Mouse (Mus musculus): ENCODE data around the gene Mmp9. TPM values are rescaled to one million over a fixed set of nuclear protein-coding genes. Genes with fewer than 3 reads are reported as not detected.
A peak's percentile ranks its signal among the peaks of the same experiment; 100 is the strongest.

Gene Mmp9
- polyA plus RNA-seq, 1 experiment from 2014 or later: 1.9 TPM

DNA sequence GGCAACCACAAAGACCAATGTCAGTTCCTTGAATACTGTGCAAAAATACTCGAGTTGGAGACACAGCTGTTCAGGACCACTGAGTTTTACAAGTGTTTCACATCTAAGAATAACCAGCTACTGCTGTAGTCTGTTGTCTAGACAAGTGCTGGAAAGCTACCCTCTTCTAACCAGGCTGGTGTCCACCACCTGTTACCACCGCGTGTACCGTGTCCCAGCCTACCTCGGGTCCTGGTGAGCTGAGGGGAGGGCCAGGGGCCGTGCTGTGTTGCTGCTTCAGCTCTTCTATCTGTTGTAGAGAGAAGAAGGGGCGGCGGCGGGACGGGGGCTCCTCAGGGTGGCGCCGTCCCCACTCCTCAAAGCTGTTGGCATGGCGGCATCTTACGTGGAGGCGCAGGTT is 41.5 kb upstream of the Mmp9 start:
- Histone ChIP-seq H3K27me3 (replicated peaks; ENCODE audit: control insufficient read depth, insufficient read depth, low read length) (no peaks in the 10 kb centered on the region), H3K9me3 (ENCODE audit: control insufficient read depth, low read length) (no peaks in the 10 kb centered on the region), H3K27ac (ENCODE audit: low read depth, low read length) (no peak overlapping the region), H3K4me2 (no peak overlapping the region), H3K36me3 (ENCODE audit: control insufficient read depth, insufficient read depth, low read length) (peaks cover 87% of the 10 kb centered on the region), H3K9ac (ENCODE audit: low read depth, low read length) (no peak overlapping the region), H3K4me1 (replicated peaks; ENCODE audit: control insufficient read depth, insufficient read depth, low read length) (no peaks in the 10 kb centered on the region), H3K4me3 (ENCODE audit: low read depth, low read length) (no peak overlapping the region)
- 92% methylated on average over 15 of the region's 15 CpGs for WGBS
- DNase-seq (ENCODE audit: low spot score) (no peak), ATAC-seq (replicated peaks; ENCODE audit: low FRiP score) (no peak)

DNA sequence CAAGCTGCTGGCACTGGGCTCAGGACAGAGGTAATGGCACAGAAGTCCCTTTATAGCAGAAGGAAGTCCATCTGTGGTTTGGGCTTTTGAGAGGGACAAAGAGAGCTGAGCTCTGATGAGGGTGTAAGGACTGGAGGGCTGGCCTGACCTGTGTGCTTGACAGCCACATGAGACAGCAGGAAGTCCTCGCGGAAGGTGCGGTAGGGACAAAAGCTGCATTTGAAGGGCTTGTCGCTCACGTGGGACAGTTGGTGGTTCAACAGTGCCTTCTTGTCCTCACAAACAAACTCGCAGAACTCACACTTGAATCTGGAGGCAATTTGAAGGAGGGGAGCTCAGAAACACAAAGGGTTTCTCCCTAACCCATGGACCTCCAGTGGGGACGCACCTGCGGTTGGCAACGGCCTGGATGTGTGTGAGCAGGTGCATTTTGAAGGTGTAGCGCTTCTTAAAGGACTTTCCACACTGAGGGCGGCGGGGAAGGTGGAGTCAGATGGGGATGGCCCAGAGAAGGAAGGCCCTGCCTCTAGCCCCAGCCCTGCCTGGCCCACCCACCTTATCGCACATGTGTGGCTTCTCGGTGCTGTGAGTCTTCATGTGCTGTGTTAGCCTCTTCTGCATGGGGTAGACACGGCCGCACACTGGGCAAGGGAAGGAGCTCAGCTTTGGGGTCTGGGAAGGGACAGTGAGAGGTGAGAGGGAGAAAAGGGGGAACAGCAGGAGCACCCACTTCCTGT is 40.7 kb upstream of the Mmp9 start:
- 91% methylated on average over 16 of the region's 16 CpGs for WGBS
- Histone ChIP-seq H3K4me1 (replicated peaks; ENCODE audit: control insufficient read depth, insufficient read depth, low read length) (no peaks in the 10 kb centered on the region), H3K9me3 (ENCODE audit: control insufficient read depth, low read length) (no peaks in the 10 kb centered on the region), H3K9ac (ENCODE audit: low read depth, low read length) (no peak overlapping the region), H3K4me2 (no peak overlapping the region), H3K27me3 (replicated peaks; ENCODE audit: control insufficient read depth, insufficient read depth, low read length) (no peaks in the 10 kb centered on the region), H3K36me3 (ENCODE audit: control insufficient read depth, insufficient read depth, low read length) (peaks cover 87% of the 10 kb centered on the region), H3K27ac (ENCODE audit: low read depth, low read length) (no peak overlapping the region), H3K4me3 (ENCODE audit: low read depth, low read length) (no peak overlapping the region)
- peak; percentile 60; the same call in 1 of the 2 replicates for ATAC-seq (replicated peaks; ENCODE audit: low FRiP score)
- DNase-seq (ENCODE audit: low spot score): no peak

DNA sequence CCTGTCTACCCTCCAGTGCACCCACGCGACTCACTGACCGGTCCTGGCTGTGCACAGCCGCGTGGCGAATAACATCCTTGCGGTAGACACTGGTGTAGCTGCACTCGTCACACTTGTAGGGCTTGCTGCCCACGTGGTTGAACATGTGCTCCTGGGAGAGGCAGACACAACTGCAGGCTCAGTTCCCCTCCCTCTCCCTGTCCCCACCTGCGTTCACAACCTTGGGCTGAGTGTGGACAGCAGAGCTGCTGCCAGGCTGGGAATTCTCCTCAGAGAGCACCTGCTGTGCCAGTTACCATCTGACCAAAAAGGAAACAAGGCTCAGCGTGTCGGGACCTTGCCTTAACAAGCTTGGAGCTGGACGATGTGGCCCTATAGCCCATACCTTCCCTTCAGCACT is 39.2 kb upstream of the Mmp9 start:
- H3K27ac ChIP-seq (ENCODE audit: low read depth, low read length): no peak overlapping the region
- peaks cover 4% of the 10 kb centered on the region for H3K9me3 ChIP-seq (ENCODE audit: control insufficient read depth, low read length)
- no peak overlapping the region for H3K4me2 ChIP-seq
- H3K27me3 ChIP-seq (replicated peaks; ENCODE audit: control insufficient read depth, insufficient read depth, low read length): no peaks in the 10 kb centered on the region
- no peak overlapping the region for H3K4me3 ChIP-seq (ENCODE audit: low read depth, low read length)
- peaks cover 82% of the 10 kb centered on the region for H3K36me3 ChIP-seq (ENCODE audit: control insufficient read depth, insufficient read depth, low read length)
- ATAC-seq (replicated peaks; ENCODE audit: low FRiP score): no peak
- no peak overlapping the region for H3K9ac ChIP-seq (ENCODE audit: low read depth, low read length)
- no peaks in the 10 kb centered on the region for H3K4me1 ChIP-seq (replicated peaks; ENCODE audit: control insufficient read depth, insufficient read depth, low read length)
- 92% methylated on average over 13 of the region's 13 CpGs for WGBS
- DNase-seq (ENCODE audit: low spot score): no peak

DNA sequence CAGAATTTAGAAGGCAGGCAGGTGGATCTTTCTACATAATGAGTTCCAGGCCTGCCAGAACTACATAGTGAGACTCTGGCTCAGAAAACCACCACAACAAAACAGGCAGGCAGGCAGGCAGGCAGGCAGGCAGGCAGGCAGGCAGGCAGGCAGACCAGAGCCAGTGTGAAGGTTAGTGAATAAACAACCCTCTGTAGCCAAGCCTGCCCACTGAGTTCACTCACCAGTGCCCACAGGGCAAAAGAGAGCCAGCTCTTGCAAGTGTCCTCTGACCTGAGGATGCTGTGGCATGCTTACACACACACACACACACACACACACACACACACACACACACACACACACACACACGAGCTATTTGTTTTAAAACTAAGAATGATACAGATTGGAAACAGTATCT is 37.1 kb upstream of the Mmp9 start:
- no peak overlapping the region for H3K27ac ChIP-seq (ENCODE audit: low read depth, low read length)
- DNase-seq (ENCODE audit: low spot score) (no peak), ATAC-seq (replicated peaks; ENCODE audit: low FRiP score) (no peak)
- no peaks in the 10 kb centered on the region for H3K27me3 ChIP-seq (replicated peaks; ENCODE audit: control insufficient read depth, insufficient read depth, low read length)
- no peak overlapping the region for H3K4me2 ChIP-seq
- peaks cover 5% of the 10 kb centered on the region for H3K9me3 ChIP-seq (ENCODE audit: control insufficient read depth, low read length)
- H3K9ac ChIP-seq (ENCODE audit: low read depth, low read length): no peak overlapping the region
- H3K4me1 ChIP-seq (replicated peaks; ENCODE audit: control insufficient read depth, insufficient read depth, low read length): no peaks in the 10 kb centered on the region
- 75% methylated on average over 1 of the region's 1 CpGs for WGBS
- no peak overlapping the region for H3K4me3 ChIP-seq (ENCODE audit: low read depth, low read length)
- peaks cover 86% of the 10 kb centered on the region for H3K36me3 ChIP-seq (ENCODE audit: control insufficient read depth, insufficient read depth, low read length)

DNA sequence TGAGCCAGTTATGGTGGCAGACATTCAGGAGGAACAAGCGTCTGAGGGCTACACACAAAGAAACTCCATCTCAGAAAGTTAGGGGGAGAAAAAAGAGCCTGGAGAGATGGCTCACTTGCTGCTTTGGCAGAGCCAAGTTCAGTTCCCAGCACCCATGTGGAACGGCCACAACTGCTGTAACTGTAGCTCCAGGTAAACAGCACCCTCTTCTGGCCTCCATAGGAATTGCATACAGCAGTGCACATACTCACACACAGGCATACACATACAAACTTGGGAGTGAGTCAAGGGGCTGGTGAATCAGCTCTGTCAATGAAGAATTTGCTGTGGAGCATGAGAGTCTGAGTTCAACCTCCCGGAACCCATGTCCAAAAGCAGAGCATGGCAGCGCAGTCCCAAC is 34.5 kb upstream of the Mmp9 start:
- peaks cover 69% of the 10 kb centered on the region for H3K36me3 ChIP-seq (ENCODE audit: control insufficient read depth, insufficient read depth, low read length)
- DNase-seq (ENCODE audit: low spot score) (no peak), ATAC-seq (replicated peaks; ENCODE audit: low FRiP score) (no peak)
- no peak overlapping the region for H3K27ac ChIP-seq (ENCODE audit: low read depth, low read length)
- no peak overlapping the region for H3K4me2 ChIP-seq
- no peak overlapping the region for H3K4me3 ChIP-seq (ENCODE audit: low read depth, low read length)
- peaks cover 14% of the 10 kb centered on the region for H3K4me1 ChIP-seq (replicated peaks; ENCODE audit: control insufficient read depth, insufficient read depth, low read length)
- 98% methylated on average over 4 of the region's 4 CpGs for WGBS
- H3K27me3 ChIP-seq (replicated peaks; ENCODE audit: control insufficient read depth, insufficient read depth, low read length): no peaks in the 10 kb centered on the region
- no peak overlapping the region for H3K9ac ChIP-seq (ENCODE audit: low read depth, low read length)
- H3K9me3 ChIP-seq (ENCODE audit: control insufficient read depth, low read length): peaks cover 5% of the 10 kb centered on the region

- H3K27me3 ChIP-seq (replicated peaks; ENCODE audit: control insufficient read depth, insufficient read depth, low read length): no peaks in the 10 kb centered on the region
- DNase-seq (ENCODE audit: low spot score): no peak
- 94% methylated on average over 12 of the region's 12 CpGs for WGBS
- ATAC-seq (replicated peaks; ENCODE audit: low FRiP score): no peak
- H3K9me3 ChIP-seq (ENCODE audit: control insufficient read depth, low read length): peaks cover 5% of the 10 kb centered on the region
- no peak overlapping the region for H3K9ac ChIP-seq (ENCODE audit: low read depth, low read length)
- H3K4me2 ChIP-seq: no peak overlapping the region
- H3K4me1 ChIP-seq (replicated peaks; ENCODE audit: control insufficient read depth, insufficient read depth, low read length): peaks cover 19% of the 10 kb centered on the region
- peaks cover 56% of the 10 kb centered on the region for H3K36me3 ChIP-seq (ENCODE audit: control insufficient read depth, insufficient read depth, low read length)
- no peak overlapping the region for H3K27ac ChIP-seq (ENCODE audit: low read depth, low read length)
- no peak overlapping the region for H3K4me3 ChIP-seq (ENCODE audit: low read depth, low read length)
These were observed 33.1 kb upstream of the Mmp9 start for GRCm38 (mm10) chr2:164907511-164907910.

GRCm38 (mm10) chr2:164908011-164908410 is 32.6 kb upstream of the Mmp9 start:
- Histone ChIP-seq H3K27me3 (replicated peaks; ENCODE audit: control insufficient read depth, insufficient read depth, low read length) (no peaks in the 10 kb centered on the region), H3K4me2 (no peak overlapping the region), H3K27ac (ENCODE audit: low read depth, low read length) (no peak overlapping the region), H3K4me1 (replicated peaks; ENCODE audit: control insufficient read depth, insufficient read depth, low read length) (peaks cover 20% of the 10 kb centered on the region), H3K9me3 (ENCODE audit: control insufficient read depth, low read length) (peaks cover 5% of the 10 kb centered on the region), H3K9ac (ENCODE audit: low read depth, low read length) (no peak overlapping the region), H3K4me3 (ENCODE audit: low read depth, low read length) (no peak overlapping the region), H3K36me3 (ENCODE audit: control insufficient read depth, insufficient read depth, low read length) (peaks cover 51% of the 10 kb centered on the region)
- DNase-seq (ENCODE audit: low spot score): no peak
- 97% methylated on average over 5 of the region's 5 CpGs for WGBS
- ATAC-seq (replicated peaks; ENCODE audit: low FRiP score): no peak

DNA sequence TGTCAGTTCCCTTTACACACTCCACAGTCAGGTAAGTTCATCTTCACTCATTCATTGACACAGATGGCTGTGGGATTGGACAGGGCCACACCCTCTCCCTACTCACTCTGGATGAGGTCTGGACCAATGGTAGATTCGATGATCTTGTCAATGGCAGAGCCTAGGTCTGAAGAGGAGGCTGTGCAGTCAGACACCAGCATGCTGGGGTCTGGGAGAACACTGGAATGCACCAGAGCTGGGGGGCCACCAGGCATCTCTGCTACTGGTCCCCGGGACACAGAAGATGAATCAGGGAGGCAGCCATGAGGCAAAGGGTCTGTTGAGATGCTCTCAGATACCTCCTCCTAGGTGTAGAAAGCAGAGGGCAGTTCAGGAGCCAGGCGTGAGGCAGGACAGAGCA is 31.5 kb upstream of the Mmp9 start:
- Histone ChIP-seq H3K27me3 (replicated peaks; ENCODE audit: control insufficient read depth, insufficient read depth, low read length) (no peaks in the 10 kb centered on the region), H3K9ac (ENCODE audit: low read depth, low read length) (no peak overlapping the region; the same call in 1 of the 2 replicates), H3K4me2 (peak overlapping the region; percentile 85; the same call in 1 of the 2 replicates), H3K36me3 (ENCODE audit: control insufficient read depth, insufficient read depth, low read length) (peaks cover 45% of the 10 kb centered on the region), H3K4me1 (replicated peaks; ENCODE audit: control insufficient read depth, insufficient read depth, low read length) (peaks cover 28% of the 10 kb centered on the region), H3K4me3 (ENCODE audit: low read depth, low read length) (peak overlapping the region; percentile 8; the same call in 1 of the 2 replicates), H3K27ac (ENCODE audit: low read depth, low read length) (no peak overlapping the region), H3K9me3 (ENCODE audit: control insufficient read depth, low read length) (peaks cover 5% of the 10 kb centered on the region)
- ATAC-seq (replicated peaks; ENCODE audit: low FRiP score) (no peak), DNase-seq (ENCODE audit: low spot score) (no peak)
- WGBS: 82% methylated on average over 3 of the region's 3 CpGs

DNA sequence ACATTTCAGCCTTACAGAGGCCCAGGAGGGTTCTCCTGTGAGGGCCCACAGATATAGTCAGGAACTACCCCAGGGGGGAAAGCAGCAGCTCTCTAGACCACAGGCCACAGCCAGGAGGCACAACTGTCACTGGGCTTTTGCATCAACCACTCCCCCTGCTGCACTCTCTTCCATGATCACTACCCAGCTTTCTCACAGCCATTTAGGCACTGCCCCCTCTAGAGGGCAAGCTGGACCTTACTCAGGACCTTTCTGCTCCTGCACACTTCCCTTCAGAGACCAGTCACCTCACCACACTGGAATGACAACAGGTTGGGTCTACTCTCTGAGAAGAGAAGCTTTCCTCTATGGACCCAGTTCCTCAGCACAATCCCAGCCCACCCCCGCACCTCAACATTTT is 31.0 kb upstream of the Mmp9 start:
- H3K36me3 ChIP-seq (ENCODE audit: control insufficient read depth, insufficient read depth, low read length): peaks cover 41% of the 10 kb centered on the region
- H3K27ac ChIP-seq (ENCODE audit: low read depth, low read length): no peak overlapping the region
- H3K4me1 ChIP-seq (replicated peaks; ENCODE audit: control insufficient read depth, insufficient read depth, low read length): peaks cover 28% of the 10 kb centered on the region
- no peak for ATAC-seq (replicated peaks; ENCODE audit: low FRiP score)
- peaks cover 5% of the 10 kb centered on the region for H3K9me3 ChIP-seq (ENCODE audit: control insufficient read depth, low read length)
- H3K27me3 ChIP-seq (replicated peaks; ENCODE audit: control insufficient read depth, insufficient read depth, low read length): no peaks in the 10 kb centered on the region
- H3K9ac ChIP-seq (ENCODE audit: low read depth, low read length): peak overlapping the region; percentile 89; the same call in 1 of the 2 replicates
- H3K4me3 ChIP-seq (ENCODE audit: low read depth, low read length): peak overlapping the region; percentile 80
- H3K4me2 ChIP-seq: peak overlapping the region; percentile 85
- DNase-seq (ENCODE audit: low spot score): no peak
- WGBS: 75% methylated on average over 1 of the region's 1 CpGs
